Mouse (Mus musculus): ENCODE measurements around the gene Pom121.
A peak's percentile ranks its signal among the peaks of the same experiment; 100 is the strongest.
"Not testable (repeated sequence)": the region's sequence is repeated elsewhere in the genome, so short reads cannot be mapped to it uniquely, and the experiment has no call there.

Gene Pom121

GRCm38 (mm10) chr5:135369196-135369595 is 25.1 kb downstream of the Pom121 start:
- DNase-seq (ENCODE audit: low spot score in 2 of 2), result not testable (repeated sequence)

GRCm38 (mm10) chr5:135368312-135368711 is 26.0 kb downstream of the Pom121 start:
- no peak for DNase-seq (ENCODE audit: low spot score in 2 of 2)

- no peak for DNase-seq (ENCODE audit: low spot score in 2 of 2)
Measured at GRCm38 (mm10) chr5:135367841-135368240, 26.5 kb downstream of the Pom121 start.

GRCm38 (mm10) chr5:135363540-135363939 is 30.8 kb downstream of the Pom121 start:
- no peak for DNase-seq (ENCODE audit: low spot score in 2 of 2)

GRCm38 (mm10) chr5:135362572-135362971 is 31.8 kb downstream of the Pom121 start:
- no peak for DNase-seq (ENCODE audit: low spot score in 2 of 2)

DNA sequence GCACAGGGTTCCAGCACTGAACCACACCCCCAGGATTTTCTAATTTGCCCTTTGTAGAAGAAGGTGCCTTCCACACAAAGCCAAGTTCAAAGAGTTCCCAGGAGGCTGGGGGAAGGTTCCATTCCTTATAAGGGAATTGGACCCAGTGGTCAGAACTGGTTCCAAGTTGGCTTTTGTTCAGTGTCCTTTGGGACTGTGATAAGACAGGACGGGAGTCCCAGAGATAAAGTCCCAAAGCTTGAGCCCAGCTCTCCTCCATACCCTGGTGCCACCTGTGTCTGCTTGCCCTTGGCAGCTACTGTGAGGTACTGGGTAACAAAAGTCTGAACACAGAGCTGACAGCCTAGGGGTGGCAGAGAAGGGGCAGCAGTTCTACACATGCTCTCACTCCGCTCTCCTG is 34.6 kb downstream of the Pom121 start:
- no peak for DNase-seq (ENCODE audit: low spot score in 2 of 2)

- peak; percentile 33 to 54 for DNase-seq (ENCODE audit: low spot score in 2 of 2)
Measured at GRCm38 (mm10) chr5:135357556-135357955, 36.8 kb downstream of the Pom121 start.

GRCm38 (mm10) chr5:135356090-135356489 is 38.3 kb downstream of the Pom121 start:
- no peak for DNase-seq (ENCODE audit: low spot score in 2 of 2)

GRCm38 (mm10) chr5:135353564-135353963 is 40.8 kb downstream of the Pom121 start:
- no peak for DNase-seq (ENCODE audit: low spot score in 2 of 2)

GRCm38 (mm10) chr5:135352995-135353394 is 41.4 kb downstream of the Pom121 start, which contains the start of gene Trim50:
Gene Trim50, plus strand, starts transcription at chr5:135353295.
- no peak for DNase-seq (ENCODE audit: low spot score in 2 of 2)

DNA sequence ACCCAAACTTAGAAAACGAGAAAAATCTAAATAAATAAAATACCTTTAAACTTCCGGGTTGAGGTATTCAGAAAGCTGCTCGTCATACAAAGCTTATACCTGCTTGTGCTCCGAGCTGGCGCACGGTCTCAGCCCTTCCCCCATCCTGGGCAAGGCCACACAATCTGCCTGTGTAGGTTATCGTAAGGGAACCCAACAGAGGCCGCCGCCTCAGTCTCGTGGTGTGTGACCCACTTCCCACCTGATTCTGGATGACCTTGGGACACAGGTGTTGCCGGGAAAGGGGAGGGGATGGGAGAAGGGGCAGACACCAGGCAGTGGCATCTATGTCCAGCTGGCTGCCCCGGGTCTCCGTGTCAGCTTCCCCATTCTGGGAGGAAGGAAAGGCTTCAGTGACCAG is 42.7 kb downstream of the Pom121 start:
- no peak for DNase-seq (ENCODE audit: low spot score in 2 of 2)

DNA sequence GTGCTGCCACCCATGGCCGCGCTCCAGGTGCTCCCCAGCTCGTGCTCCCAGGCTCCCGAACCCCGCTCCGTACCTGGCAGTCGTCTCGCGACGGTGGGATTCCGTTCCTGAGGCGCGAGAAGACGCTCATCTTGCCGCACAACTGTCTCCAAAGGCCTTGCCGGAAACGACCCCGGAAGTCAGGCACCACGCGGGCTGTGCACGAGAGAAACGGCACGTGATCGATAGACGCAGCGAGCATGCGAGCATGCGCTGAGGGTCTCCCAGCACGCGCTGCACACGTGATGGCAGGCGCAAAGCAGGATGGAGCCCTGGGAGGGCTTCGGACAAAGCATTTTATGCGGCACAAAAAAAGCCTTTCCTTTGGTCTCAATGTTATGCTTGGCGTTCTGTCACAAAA is 44.5 kb downstream of the Pom121 start, which contains the start of gene Fkbp6:
Fkbp6 (minus strand) TSS at position 183 of the 400 bp plus-strand sequence.
- no peak for DNase-seq (ENCODE audit: low spot score in 2 of 2)

- no peak for DNase-seq (ENCODE audit: low spot score in 2 of 2)
Measured at GRCm38 (mm10) chr5:135347511-135348011, 46.8 kb downstream of the Pom121 start.

DNA sequence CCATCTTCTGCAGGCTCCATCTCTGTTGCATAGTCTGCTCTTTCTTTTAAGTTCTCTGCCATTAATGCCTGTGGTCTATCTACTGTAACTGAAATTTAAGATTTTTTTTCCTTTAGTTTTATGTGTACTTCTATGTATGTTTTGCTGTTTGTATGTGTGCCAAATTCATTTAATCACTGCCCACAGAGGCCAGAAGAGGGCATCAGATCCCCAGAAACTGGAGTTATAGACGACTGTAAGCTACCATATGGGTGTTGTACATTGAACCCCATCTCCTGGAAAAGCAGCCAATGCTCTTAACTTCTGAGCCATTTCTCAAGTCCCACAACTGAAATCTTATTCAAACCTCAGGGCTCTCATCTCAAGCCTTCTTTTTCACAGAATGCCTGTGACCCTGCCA is 47.9 kb downstream of the Pom121 start:
- DNase-seq (ENCODE audit: low spot score in 2 of 2), result no peak

DNA sequence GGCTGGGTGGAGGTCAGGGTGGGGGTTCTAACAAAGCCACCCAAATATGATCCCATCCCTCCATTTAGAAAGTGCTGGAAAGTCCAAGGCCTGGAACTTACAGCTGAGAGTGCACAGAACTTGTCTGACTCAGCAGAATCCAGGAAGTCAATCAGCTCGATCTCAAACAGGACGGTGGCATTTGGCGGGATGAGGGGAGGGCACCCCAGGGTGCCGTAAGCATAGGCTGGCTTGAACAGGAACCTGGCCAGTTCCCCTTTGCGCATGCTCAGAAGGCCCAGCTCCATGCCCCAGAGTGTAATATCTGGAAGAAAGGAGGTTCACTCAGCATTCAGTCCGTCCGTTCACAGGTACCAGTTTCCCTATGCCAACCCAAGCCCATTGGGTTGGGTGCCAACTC is 48.4 kb downstream of the Pom121 start:
- DNase-seq (ENCODE audit: low spot score in 2 of 2), result no peak

GRCm38 (mm10) chr5:135337575-135337974 is 56.8 kb downstream of the Pom121 start:
- DNase-seq (ENCODE audit: low spot score in 2 of 2), result no peak

GRCm38 (mm10) chr5:135331161-135331560 is 63.2 kb downstream of the Pom121 start:
- DNase-seq (ENCODE audit: low spot score in 2 of 2), result no peak

- no peak for DNase-seq (ENCODE audit: low spot score in 2 of 2)
Measured at GRCm38 (mm10) chr5:135330201-135330600, 64.1 kb downstream of the Pom121 start.

DNA sequence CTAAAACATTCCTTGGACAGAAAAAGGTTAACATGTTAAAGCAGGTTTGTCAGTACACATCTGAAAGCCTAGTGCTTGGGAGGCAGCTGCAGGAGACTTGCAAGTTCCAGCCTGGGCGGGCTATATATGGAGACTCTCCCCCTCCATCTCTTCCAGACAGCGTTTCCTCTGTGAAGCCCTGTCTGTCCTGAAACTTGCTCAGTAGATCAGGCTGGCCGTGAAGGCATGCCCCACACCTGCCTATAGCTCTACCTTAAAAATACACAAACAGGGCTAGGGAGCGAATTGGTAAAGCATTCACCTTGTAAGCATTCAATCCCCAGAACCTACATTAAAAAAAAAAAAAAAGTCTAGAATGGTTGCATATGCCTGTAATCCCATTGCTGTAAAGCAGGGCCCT is 64.9 kb downstream of the Pom121 start:
- DNase-seq (ENCODE audit: low spot score in 2 of 2), result no peak
